Mouse (Mus musculus) CD4-positive, CD25-positive, alpha-beta regulatory T cell, adult 4 months (primary cell): ENCODE results near the gene Tmcc3. TPM values are rescaled to one million over a fixed set of nuclear protein-coding genes. Genes with fewer than 3 reads are reported as not detected.
A peak's percentile ranks its signal among the peaks of the same experiment; 100 is the strongest.

Experiments used
- ATAC-seq: one replicate; pipeline ENCODE4 v1.8.0; 2017
- polyA plus RNA-seq, 2 experiments: library from polyadenylated mRNA; unstranded; fragments of 100-300 nt; shearing (Covaris generic); gene quantifications; one replicate each; pipeline ENCODE4 v1.2.1; 2017

The Tmcc3 gene
- polyA plus RNA-seq, 2 experiments from 2014 or later = 1.2 to 2.2 TPM

DNA sequence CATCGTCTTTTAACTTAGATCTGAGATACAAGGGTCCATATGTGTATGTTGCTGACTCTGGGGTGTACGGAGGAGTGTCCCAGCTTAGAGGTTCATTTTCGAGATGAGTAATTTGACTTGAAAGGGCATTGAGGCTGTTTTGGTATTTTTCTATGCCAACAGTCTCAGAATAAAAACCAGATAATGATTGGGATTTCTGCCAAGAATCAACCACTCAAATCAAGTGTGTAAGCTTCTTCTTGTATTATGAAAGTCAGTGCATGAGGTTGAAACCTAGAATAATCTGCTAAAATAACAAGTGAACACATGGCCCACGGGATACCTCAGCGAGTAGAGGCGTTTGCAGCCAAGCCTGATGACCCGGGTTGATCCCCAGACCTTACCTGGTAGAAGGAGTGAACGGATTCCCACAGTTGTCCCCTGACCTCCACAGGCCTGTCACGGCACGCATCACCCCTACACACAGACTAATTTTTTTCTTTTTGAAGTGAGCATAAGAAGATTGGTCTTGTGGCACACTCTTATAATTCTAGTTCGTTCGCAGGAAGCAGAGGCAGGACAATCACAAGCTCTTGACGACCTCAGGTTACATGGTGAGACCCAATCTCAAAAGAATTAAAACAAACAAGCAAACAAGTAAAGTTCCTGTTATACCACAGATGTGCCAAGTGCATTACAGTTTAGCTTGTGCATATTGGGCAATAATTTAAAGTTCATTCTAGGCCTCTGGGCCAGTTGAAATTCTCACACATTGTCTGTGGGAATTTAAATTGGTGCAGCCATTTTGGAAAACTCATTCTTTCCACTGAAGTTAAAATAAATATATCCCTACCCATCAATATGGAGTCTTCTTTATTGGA lies 165.8 kb downstream of the Tmcc3 start:
- ATAC-seq = no peak

DNA sequence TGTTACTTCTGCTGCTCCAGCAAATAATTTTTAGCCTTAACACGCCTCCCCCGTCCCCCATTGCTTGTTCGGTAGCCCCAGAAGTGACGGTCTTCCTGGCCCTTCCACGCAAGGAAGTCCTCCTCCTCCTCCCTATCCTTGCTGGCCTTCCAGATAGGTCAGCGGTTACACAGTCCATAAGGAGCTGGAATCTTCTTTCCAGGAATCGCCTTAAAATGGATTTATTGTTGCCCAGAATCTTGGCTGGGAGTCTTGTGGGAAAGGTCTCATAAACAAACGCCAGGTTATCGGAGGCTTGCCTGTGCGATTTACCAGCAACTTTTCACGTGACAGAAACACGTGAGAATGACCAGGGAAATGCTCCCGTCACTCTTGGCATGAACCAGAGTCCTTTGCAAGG lies 167.9 kb downstream of the Tmcc3 start:
- ATAC-seq = no peak

DNA sequence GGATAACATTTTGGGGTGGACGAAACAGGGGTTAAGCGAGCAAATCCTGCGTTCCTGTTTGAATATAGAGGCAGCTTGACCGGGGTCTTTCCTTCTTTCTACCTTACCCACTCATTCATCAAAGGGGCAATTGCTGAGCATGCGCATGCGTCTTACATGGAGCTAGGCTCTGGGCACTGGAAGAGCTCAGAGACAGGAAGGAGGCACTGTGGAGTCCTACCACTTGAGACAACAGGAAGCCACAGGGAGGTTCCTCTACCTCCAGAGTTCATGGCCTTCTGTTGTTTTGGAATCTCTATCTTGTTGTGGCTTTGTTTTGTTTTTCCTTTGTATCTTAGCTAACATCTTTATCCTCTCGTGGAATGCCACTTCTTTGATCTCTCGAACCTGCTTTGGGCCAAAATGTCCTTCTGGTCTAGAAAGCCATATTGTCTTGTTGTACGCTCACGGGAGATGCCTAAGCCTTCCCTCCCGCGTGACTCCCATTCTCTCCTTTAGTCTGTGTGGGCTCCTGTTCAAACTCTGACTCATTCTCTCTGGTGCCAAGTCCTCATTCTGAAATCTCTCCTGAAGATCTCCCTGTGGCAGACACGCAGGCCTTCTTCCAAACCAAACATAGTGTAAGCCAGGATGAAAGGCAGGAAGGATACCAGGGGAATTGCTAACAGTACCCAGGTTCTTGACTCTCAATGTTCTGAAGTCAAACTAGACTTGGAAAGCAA lies 168.8 kb downstream of the Tmcc3 start:
- no peak for ATAC-seq

DNA sequence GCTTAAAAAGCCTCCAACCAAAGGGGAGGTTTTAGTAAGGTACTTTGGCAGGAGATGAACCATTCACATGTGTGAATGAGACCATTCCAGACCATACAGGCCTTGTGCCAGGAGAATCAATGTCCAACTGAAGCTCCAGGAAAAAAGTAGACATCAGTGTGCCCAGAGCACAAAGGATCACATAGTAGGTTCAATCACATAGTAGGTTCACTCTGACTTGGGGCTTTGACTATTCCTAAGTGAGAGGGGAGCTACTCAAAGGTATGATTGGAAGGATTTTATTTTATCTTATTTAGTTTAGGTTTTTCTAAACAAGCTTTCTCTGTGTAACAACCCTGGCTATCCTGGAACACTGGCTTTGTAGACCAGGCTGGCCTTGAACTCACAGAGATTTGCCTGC lies 169.9 kb downstream of the Tmcc3 start:
- ATAC-seq = no peak

DNA sequence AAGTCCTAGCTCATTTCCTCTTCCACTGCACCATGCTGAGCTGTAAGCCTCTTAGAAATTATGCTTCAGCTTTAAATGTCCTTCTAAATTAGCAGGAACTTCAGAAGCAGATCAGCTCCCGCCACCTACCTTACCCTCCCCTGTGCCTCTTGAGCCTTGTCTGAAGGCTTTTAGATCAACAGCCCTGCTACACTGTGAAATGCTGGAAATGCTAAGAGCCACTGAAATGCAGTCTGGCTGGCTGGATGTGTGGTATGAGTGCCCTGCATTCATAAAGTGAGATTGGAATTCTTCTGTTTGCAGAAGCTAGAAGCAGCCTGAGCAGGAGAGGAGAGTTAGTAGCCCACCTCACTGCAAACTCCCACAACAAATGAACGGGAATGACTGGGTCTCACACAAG lies 174.4 kb downstream of the Tmcc3 start:
- no peak for ATAC-seq

DNA sequence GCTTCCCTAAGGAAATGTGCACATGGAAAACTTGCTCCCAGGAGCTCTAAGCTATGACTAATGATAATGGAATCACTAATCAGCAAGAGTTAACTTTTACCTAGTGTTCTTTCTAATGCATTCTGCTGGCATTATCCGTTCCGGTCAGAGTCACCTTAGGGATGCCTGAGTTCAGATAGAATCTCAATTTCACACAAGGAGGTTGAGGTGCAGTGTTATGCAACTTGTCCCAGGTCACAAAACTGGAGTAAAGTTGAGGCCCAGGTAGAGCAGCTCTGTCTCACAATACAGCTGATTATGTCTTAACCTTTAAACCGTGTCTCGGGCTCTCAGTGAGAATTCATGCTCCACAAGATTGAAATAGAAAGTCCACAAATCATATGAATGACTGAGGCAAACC lies 177.8 kb downstream of the Tmcc3 start:
- ATAC-seq = no peak

DNA sequence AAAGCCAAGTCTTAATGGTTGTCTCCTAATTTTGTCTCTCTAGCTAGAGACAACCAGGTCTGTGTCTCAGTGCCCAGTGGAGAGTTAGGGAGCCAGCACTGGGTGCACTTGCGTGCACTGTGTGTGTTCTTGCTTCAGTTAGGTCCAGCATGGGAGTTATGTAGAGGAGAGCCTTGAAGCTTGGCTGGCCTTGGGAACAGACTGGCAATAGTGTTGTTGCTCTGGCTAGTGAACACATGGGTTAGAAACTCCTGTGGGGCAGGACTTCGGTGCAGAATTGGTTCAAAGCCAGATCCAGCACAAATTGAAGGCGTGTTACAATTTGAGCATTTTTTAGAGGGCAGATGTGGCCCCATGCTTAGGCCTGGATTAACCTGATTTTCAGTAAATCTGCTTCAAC lies 179.3 kb downstream of the Tmcc3 start:
- no peak for ATAC-seq

DNA sequence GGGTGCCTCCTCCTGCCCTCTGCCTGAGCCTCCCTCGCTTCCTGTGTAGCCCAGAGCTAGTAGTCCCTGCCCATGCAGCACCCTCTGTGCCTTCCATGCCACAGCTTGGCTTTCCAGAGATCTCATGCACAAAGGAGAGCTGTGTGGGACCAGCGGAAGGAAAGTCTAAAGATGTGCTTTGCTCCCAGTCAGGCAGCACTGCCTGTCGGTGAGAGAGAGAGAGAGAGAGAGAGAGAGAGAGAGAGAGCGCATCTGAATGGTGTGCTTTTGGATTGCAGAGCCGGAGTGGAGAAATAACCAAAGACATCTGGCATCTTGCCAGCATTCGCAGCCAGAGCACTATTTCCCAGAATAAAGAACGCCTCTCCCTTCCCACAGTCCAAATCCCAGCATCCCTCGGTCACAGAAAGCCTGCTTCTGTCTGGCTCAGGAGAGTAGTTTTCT lies 182.7 kb downstream of the Tmcc3 start:
- no peak for ATAC-seq

DNA sequence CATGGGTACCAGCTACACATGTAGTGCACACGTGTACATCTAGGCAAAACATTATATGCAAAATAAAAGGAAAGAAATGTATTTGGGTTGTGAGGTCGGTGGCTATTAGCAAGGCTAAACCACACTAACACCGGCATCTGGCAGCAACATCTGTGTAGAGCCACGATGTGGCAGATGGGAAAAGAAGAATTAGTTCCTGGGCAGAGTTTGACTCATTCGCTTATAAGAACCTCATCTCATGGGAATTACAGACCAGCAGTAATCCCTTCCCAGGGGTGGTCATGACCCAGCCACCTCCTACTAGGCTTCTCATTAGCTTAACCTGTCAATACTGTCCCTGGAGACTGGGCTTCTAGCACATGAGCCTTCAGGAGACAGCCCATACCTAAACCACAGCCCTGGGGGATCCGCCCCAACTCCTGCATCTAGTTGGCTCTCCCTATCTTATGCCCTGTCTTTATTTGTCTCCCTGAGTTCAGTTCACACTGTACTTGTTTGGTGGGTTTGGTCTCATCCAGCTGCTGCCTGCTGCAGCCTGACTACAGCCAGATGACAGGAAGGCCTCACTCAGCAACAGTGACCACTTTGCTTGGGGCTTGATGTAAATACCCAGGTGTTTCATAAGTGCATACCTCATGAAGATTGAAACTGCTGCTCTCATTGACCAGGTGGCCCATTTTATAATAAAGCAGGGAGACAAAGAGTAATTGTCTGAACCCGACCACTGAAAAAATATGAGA lies 183.9 kb downstream of the Tmcc3 start:
- no peak for ATAC-seq

DNA sequence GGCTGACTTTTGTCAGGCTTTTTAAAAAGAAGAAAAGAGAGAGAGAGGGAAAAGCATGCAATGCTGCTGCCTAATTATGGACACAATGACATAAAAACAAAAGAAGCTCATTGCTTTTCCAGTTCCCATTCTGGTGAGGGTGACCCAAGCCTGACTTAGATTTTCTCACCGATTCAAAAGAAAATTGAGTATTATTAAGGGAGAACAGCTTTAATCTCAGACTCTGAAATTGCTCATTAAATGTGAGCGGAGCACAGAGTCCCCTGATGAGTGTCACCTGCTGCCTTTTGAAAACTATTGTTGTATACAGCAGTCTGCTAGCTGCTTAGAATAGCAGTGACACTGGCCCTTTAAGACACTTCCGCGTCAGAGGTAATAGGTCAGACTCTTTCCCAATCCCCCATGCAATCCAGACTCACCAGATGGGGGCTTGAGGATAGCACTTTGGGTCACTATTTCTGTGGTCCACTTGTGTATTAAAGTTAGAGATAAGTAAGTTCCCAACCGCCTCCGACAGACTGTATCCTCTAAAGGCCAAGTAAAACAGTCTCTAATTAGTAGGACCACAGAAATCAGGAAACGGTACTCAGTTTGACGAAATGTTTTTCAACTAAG lies 185.2 kb downstream of the Tmcc3 start:
- ATAC-seq = no peak

DNA sequence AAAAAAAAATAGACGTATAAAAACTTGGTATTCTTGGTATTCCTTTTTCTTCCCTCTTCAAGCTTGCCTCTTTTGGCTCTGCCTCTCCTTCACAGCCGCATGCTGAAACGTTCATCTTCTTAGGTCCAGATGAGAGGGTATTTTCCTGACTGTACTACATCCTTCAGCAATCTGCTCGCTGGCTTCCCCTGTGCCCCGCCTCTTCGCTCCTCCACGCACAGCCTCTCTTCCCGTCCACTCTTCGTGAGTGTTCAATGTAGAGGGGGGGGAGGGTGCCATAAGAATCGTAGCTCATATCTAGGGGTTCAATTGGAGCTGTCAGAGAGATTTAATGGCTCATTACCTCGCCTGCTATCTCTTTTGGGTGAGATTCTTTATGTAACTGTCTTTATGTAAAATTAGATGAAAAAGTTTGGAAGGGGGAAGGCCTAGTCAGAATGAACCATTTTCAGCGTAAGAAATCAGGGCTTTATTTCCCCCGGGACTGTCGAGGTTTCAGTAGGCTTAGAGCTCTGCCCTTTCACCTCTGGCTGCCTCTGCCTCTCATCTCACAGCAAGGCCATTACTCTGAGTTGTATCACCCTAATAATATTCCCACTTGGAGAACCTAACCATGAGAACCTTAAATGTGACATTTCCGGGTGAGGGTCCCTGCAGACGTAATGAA lies 188.6 kb downstream of the Tmcc3 start:
- ATAC-seq = no peak

DNA sequence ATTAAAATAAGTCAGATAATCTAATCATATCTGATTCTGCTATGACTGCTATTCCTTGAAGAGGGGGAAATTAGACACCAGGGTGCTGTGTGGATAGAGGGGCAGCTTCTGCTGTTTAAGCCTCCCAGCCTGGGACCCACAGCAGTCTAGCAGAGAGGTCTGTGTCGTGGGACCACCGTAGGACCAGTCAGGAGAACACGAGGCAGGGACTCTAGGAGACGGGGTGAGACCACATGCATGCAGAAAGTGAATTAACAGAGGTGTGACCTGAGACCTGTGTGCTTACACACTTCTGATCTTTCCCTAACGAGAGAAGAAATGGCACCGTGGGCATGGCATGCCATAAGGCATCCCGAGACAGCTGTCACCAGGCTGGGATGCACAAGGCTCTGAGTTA lies 189.1 kb downstream of the Tmcc3 start:
- ATAC-seq = no peak

DNA sequence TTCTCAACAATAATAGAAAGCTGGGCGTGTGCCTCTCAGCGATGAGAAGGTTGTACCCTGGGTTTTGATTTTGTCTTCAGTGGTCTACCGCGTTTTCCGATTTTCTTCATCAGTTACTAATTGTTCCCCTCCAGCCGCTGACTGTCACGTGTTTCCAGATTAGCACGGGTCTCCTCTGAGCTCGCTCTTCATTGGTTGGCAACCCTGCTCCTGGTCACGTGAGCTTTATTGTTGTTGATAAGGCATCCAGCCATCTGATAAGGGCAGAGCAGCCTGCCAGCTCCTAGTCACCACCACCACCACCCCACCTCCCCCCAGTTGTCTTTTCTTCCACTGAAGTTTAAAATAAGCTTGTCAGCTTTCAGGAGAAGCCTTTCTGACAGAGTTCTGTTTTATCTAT lies 190.0 kb downstream of the Tmcc3 start:
- no peak for ATAC-seq

DNA sequence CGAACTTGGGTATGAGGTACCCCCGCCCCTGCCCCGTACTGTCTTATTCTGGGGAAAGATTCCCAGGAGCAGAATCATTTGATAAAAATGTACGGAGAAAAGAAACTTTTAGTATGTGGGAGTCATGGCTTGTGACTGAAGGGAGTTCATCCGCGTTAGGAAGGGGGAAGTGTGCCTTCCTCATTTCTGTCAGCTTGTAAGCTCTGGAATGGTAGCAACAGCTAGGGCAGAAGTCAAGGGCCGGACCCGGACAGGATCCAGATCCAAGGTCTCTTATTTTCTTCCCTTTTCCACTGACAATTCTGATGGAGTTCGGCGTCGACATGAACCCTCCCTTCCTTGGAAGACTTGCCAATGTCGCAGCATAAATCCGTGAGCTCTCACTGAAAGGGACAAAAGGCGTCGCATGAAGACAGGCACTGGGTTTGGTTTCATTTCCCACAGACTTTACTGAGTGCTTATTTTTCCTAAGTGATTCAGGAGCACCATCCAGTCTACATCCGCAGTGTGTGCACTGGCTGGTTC lies 193.6 kb downstream of the Tmcc3 start:
- no peak for ATAC-seq

DNA sequence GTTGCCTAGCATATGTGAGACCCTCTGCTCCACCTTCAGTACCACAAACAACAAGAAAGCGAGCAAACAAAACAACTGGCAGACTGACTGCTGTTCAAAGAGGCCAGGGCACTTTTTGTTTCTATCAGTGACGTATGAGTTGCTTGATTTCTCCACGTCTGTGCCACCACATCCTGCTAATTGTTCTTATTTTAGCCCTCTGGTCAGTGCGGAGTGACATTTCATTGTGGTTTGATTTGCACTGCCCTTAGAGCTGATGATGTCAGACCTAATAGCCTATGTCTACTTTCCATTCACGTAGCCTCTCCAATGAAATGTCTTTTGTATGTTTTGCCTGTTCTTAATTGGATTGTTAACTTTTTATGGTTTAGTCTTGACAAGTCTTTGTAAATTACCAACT lies 197.1 kb downstream of the Tmcc3 start:
- ATAC-seq = no peak

DNA sequence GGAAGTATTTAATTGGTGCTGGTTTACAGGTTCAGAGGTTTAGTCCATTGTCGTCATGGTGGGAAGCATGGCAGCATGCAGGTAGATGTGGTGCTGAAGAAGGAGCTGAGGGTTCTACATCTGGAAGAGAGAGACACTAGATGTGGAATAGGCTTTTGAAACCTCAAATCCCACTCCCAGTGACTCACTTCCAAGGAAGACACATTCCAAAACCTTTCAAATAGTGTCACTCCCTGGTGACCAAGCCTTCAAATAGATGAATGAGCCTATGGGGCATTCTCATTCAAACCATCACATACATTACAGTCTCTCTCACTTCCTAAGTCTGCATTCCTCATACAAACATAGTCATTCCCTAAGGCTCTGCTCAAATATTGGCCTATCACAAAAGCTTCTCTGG lies 201.0 kb downstream of the Tmcc3 start:
- no peak for ATAC-seq

DNA sequence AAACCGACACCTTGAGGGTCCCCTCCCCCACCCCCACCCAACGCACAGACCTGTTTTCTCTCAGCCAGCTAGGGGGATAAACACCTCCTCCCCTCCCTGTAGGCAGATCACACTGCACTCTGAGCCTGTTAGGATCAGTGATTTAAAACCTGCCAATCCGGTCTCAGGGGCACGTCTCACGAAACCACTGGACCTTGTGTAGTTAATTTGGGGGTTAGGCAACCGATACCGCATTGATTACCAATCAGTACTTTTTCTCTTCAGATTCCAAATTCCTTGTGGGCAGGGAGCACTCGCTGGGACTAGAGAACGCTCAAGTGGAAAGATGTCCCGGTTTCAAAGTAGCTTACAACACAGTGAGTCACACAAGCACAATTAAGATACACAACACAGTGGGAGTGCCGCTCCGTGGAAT lies 202.3 kb downstream of the Tmcc3 start:
- no peak for ATAC-seq

DNA sequence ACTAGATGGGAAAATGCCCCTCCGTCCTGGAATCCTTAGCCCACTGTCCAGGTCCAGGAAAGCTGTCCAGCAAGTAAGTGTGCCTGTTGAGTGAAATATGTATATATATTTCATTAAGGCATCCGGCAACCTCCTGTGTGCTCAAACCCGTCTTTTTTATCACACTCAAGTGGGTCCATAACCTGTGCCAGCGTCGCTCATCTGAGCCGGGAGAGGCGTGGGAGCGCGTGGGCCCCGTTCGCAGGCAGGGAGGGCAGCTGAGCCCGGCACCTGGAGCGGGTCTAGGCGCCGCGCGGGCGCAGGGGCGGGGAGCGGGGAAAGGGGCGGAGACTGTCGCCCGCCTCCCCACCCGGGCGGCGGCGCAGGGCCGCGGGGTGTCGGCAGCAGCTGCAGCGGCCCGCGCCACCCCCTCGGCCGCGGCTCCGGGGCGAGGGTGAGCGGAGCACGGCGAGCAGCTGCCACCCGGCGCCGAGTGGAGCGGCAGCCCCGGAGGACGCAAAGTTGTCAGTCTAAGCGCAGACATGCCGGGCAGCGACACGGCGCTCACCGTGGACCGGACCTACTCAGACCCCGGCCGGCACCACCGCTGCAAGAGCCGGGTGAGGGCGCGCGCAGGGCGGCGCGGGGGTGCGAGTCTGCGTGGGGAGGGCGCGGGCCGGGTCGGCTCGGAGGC lies 202.9 kb downstream of the Tmcc3 start:
- peak; percentile 79 for ATAC-seq

DNA sequence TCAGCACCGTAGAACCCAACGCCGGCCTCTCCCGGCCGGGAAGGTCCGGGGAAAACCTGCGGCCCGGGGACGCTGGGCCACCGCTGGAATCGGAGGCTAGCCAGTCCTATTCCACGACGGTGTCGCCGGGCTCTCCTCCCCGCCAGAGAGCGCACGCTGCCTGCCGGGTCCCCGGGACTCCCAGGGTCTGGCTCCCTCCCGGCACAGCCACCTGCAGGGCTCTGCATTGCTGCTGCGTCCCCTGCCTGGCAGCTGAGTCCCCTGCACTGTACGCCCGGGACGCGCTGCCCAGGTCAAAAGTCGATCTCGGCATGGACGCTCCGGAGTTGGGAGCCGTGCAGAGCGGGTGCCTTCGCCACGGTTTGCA lies 203.4 kb downstream of the Tmcc3 start:
- peak; percentile 59 for ATAC-seq

DNA sequence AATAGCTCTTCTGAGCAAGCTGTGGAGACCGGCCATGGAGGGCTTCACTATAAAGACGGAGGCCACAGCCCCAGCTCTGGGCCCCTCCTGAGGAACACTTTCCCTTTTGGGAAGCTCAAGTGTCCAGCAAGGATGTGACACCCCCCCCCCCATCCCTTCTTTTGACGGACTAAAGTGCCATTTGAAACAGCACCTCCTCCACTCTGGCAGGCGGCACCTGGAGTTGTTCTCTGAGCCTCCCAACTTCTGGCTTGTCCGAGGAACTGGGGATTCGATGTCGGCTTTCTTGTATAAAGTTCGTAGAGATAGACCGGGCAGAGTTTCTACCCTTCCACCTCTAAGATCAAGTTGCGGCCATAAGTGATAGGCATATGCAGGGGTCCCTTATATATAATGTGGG lies 203.8 kb downstream of the Tmcc3 start:
- ATAC-seq = no peak

DNA sequence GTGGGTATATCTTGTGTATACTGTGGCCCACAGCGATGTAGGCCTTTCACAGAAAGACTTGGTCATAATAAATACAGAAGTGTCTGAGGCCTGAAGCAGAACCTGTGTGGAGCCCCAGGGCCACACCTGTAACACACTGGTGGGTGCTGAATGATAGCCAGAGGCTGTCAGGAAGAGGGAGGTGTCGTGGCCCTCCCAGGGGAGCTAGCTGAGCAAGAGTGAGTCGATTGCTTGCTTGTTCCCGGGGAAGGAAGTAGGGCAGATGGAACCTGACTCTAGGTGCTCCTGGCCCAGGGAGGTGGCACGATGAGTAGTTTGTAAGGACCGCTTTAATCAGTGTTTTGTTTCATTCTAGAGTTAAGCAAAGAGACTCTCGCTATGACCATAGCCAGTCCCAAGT lies 208.1 kb downstream of the Tmcc3 start:
- no peak for ATAC-seq
